10 mouse cellular contexts compared by ENCODE assay signal in genomic region chr19:61266246-61266615, GRCm38 (mm10). TPM values are rescaled to one million over a fixed set of nuclear protein-coding genes. Genes with fewer than 3 reads are reported as not detected.
A peak's percentile ranks its signal among the peaks of the same experiment; 100 is the strongest.
DNase-seq lines count a peak whose midpoint lies in the region; ATAC-seq and TF ChIP-seq lines count a peak whose summit lies in the region.
"Had no signal": no experiment of that assay in that cellular context is flagged by ENCODE, and none has a peak within 500 bp of the region (broad histone marks: within the 10 kb centered on the region; RNA-seq: fewer than 3 reads in every experiment).

No protein-coding gene starts in this region.

- no peak overlapping the region for H3K27ac ChIP-seq in kidney, adult 2 months (ENCODE audit: insufficient read depth, low read depth, low read length)
- no peak overlapping the region for H3K27ac ChIP-seq in kidney, embryonic 15.5 days
- H3K27ac ChIP-seq in kidney, postnatal 0 days: no peak overlapping the region
- H3K27ac ChIP-seq in liver, postnatal 0 days (ENCODE audit: low read depth): 0 out of 2 replicates have a peak overlapping the region, but pooled peaks have one; percentile 29
- H3K27ac ChIP-seq in spleen, adult 2 months (ENCODE audit: insufficient read depth, low read length): no peak overlapping the region
- H3K27ac ChIP-seq: embryonic facial prominence, embryonic 13.5 days; liver, embryonic 15.5 days had no signal

- 3% methylated on average over 12 of the region's 12 CpGs for WGBS in kidney, adult 2 months
- 3% methylated on average over 12 of the region's 12 CpGs for WGBS in kidney, embryonic 15.5 days
- WGBS in kidney, postnatal 0 days: 1% methylated on average over 12 of the region's 12 CpGs
- under 1% methylated on average over 12 of the region's 12 CpGs for WGBS in liver, postnatal 0 days (ENCODE audit: insufficient replicate concordance)
- under 1% methylated on average over 12 of the region's 12 CpGs for WGBS in spleen, adult 2 months

- H3K4me1 ChIP-seq in kidney, adult 2 months (ENCODE audit: control insufficient read depth, insufficient read depth, low read length): no peaks in the 10 kb centered on the region
- H3K4me1 ChIP-seq in kidney, embryonic 15.5 days: 0 out of 2 replicates have a peak, but pooled peaks cover 2% of the 10 kb centered on the region
- H3K4me1 ChIP-seq in kidney, postnatal 0 days (replicated peaks; ENCODE audit: insufficient read depth, low read length): no peaks in the 10 kb centered on the region
- no peaks in the 10 kb centered on the region for H3K4me1 ChIP-seq in liver, postnatal 0 days (ENCODE audit: insufficient read depth)
- peaks cover 3% of the 10 kb centered on the region; the same call in 1 of the 2 replicates for H3K4me1 ChIP-seq in spleen, adult 2 months (ENCODE audit: control insufficient read depth, insufficient read depth, insufficient read length)
- H3K4me1 ChIP-seq: embryonic facial prominence, embryonic 13.5 days had no signal

- no peak overlapping the region for H3K4me3 ChIP-seq in kidney, adult 2 months (ENCODE audit: insufficient read depth, low read depth, low read length)
- no peak overlapping the region for H3K4me3 ChIP-seq in kidney, embryonic 15.5 days (replicated peaks)
- no peak overlapping the region for H3K4me3 ChIP-seq in kidney, postnatal 0 days (replicated peaks; ENCODE audit: low read depth, low read length)
- H3K4me3 ChIP-seq in liver, postnatal 0 days (ENCODE audit: low read depth, low read length): no peak overlapping the region
- H3K4me3 ChIP-seq in spleen, adult 2 months (ENCODE audit: extremely low read depth, insufficient read depth, insufficient read length): no peak overlapping the region
- H3K4me3 ChIP-seq: embryonic facial prominence, embryonic 13.5 days had no signal

- H3K27me3 ChIP-seq in kidney, adult 2 months (replicated peaks; ENCODE audit: control insufficient read depth, insufficient read depth, low read length): no peaks in the 10 kb centered on the region
- peaks cover 9% of the 10 kb centered on the region; the same call in 1 of the 2 replicates for H3K27me3 ChIP-seq in kidney, embryonic 15.5 days
- H3K27me3 ChIP-seq in kidney, postnatal 0 days (ENCODE audit: insufficient read depth, low read length): no peaks in the 10 kb centered on the region
- no peaks in the 10 kb centered on the region for H3K27me3 ChIP-seq in liver, postnatal 0 days (ENCODE audit: insufficient read depth, low read length)
- H3K27me3 ChIP-seq in spleen, adult 2 months (ENCODE audit: control insufficient read depth, insufficient read depth, low read length): no peaks in the 10 kb centered on the region
- H3K27me3 ChIP-seq: embryonic facial prominence, embryonic 13.5 days; liver, embryonic 15.5 days had no signal

- H3K9ac ChIP-seq in kidney, embryonic 15.5 days: no peak overlapping the region
- no peak overlapping the region for H3K9ac ChIP-seq in kidney, postnatal 0 days (ENCODE audit: low read depth, low read length)
- H3K9ac ChIP-seq in liver, postnatal 0 days (replicated peaks): no peak overlapping the region
- H3K9ac ChIP-seq: embryonic facial prominence, embryonic 13.5 days; liver, embryonic 15.5 days had no signal

- TF ChIP-seq POLR2A in kidney, adult 2 months (IDR thresholded peaks at IDR 0.05; ENCODE audit: low read depth, low read length): no peak
- TF ChIP-seq POLR2A in spleen, adult 2 months (IDR thresholded peaks at IDR 0.05; ENCODE audit: low read depth, low read length): no peak

- no peaks in the 10 kb centered on the region for H3K9me3 ChIP-seq in kidney, embryonic 15.5 days (replicated peaks)
- no peaks in the 10 kb centered on the region for H3K9me3 ChIP-seq in kidney, postnatal 0 days (replicated peaks; ENCODE audit: low read length)
- no peaks in the 10 kb centered on the region for H3K9me3 ChIP-seq in liver, postnatal 0 days (ENCODE audit: low read length)
- H3K9me3 ChIP-seq: embryonic facial prominence, embryonic 13.5 days; liver, embryonic 15.5 days had no signal

- DNase-seq in kidney, adult 2 months: peak; percentile 27
- peak; percentile 50 for DNase-seq in MN1 (ENCODE audit: low spot score)
- DNase-seq in cerebellum, adult 18-20 months: peak; percentile 23 to 46
- peak; percentile 70 for DNase-seq in kidney, postnatal 0 days (ENCODE audit: low spot score)
- DNase-seq in liver, postnatal 0 days: peak; percentile 65
- peak; percentile 38 to 61 for DNase-seq in spleen, adult 2 months (ENCODE audit: low read depth in 1 of 2, low spot score in 2 of 2)

- no peak for TF ChIP-seq EP300 in liver, postnatal 0 days (IDR thresholded peaks at IDR 0.05; ENCODE audit: low read depth)

- ATAC-seq in kidney, embryonic 15.5 days (replicated peaks; ENCODE audit: low FRiP score): no peak
- no peak for ATAC-seq in kidney, postnatal 0 days (replicated peaks; ENCODE audit: low FRiP score, low read depth)
- ATAC-seq in liver, postnatal 0 days: no peak
- no peak for ATAC-seq in activated CD4-positive, CD25-positive, alpha-beta regulatory T cell, adult 4 months

- H3K4me2 ChIP-seq in kidney, embryonic 15.5 days: no peak overlapping the region
- no peak overlapping the region for H3K4me2 ChIP-seq in kidney, postnatal 0 days (ENCODE audit: low read length)
- H3K4me2 ChIP-seq in liver, postnatal 0 days (ENCODE audit: low read depth, low read length): no peak overlapping the region
- H3K4me2 ChIP-seq: embryonic facial prominence, embryonic 13.5 days; liver, embryonic 15.5 days had no signal

- no peaks in the 10 kb centered on the region for H3K36me3 ChIP-seq in kidney, adult 2 months (ENCODE audit: control insufficient read depth, insufficient read depth, low read length)
- no peaks in the 10 kb centered on the region for H3K36me3 ChIP-seq in kidney, embryonic 15.5 days
- H3K36me3 ChIP-seq in kidney, postnatal 0 days (ENCODE audit: insufficient read depth, low read length): no peaks in the 10 kb centered on the region
- no peaks in the 10 kb centered on the region for H3K36me3 ChIP-seq in liver, postnatal 0 days (replicated peaks; ENCODE audit: insufficient read depth, low read length)
- no peaks in the 10 kb centered on the region for H3K36me3 ChIP-seq in spleen, adult 2 months (ENCODE audit: control insufficient read depth, insufficient read depth, low read length)
- H3K36me3 ChIP-seq: embryonic facial prominence, embryonic 13.5 days; liver, embryonic 15.5 days had no signal

- no peak for TF ChIP-seq CTCF in kidney, adult 2 months (conservative IDR thresholded peaks at IDR 0.05; ENCODE audit: insufficient read depth, insufficient read length, low read depth, low read length)
- no peak for TF ChIP-seq CTCF in kidney, postnatal 0 days (IDR thresholded peaks at IDR 0.05; ENCODE audit: low read depth)
- TF ChIP-seq CTCF in liver, postnatal 0 days (IDR thresholded peaks at IDR 0.05; ENCODE audit: low read depth): no peak
- TF ChIP-seq CTCF in spleen, adult 2 months (IDR thresholded peaks at IDR 0.05; ENCODE audit: extremely low read depth, insufficient read depth, insufficient read length, insufficient replicate concordance): no peak

RNA-seq across cellular contexts. Expression of gene Gm21060, which starts 30.6 kb away (rescaled TPM):
- not detected in 2 replicates for polyA plus RNA-seq in kidney, adult 2 months (2012; rRNA removed)
- not detected in 2 replicates for polyA plus RNA-seq in kidney, embryonic 15.5 days (2015; fragmentation: Nextera tagmentation; extraction: Ambion mirVana)
- polyA plus RNA-seq in kidney, postnatal 0 days (2015; fragmentation: Nextera tagmentation; extraction: Ambion mirVana): not detected in 2 replicates
- not detected in 2 replicates for polyA plus RNA-seq in liver, postnatal 0 days (2015; fragmentation: Nextera tagmentation; extraction: Ambion mirVana)
- polyA plus RNA-seq in spleen, adult 2 months (2012; rRNA removed): not detected in 2 replicates
- not detected for polyA plus RNA-seq in activated CD4-positive, CD25-positive, alpha-beta regulatory T cell, adult 4 months (2017; shearing (Covaris generic))
- polyA plus RNA-seq: embryonic facial prominence, embryonic 13.5 days; liver, embryonic 15.5 days had no signal

RNA-seq across cellular contexts. Expression of gene Csf2ra, which starts 38.0 kb away (rescaled TPM):
- 63.7 and 70.5 TPM in 2 replicates for polyA plus RNA-seq in kidney, adult 2 months (2012; rRNA removed)
- 35.0 and 46.5 TPM in 2 replicates for polyA plus RNA-seq in kidney, embryonic 15.5 days (2015; fragmentation: Nextera tagmentation; extraction: Ambion mirVana)
- polyA plus RNA-seq in kidney, postnatal 0 days (2015; fragmentation: Nextera tagmentation; extraction: Ambion mirVana): 16.9 and 21.5 TPM in 2 replicates
- 11.6 and 13.0 TPM in 2 replicates for polyA plus RNA-seq in liver, postnatal 0 days (2015; fragmentation: Nextera tagmentation; extraction: Ambion mirVana)
- 419 and 523 TPM in 2 replicates for polyA plus RNA-seq in spleen, adult 2 months (2012; rRNA removed)
- 1 to 10 TPM in 1 of 2 experiments, under 1 TPM in 1; 0.67 to 2.2 TPM for polyA plus RNA-seq in activated CD4-positive, CD25-positive, alpha-beta regulatory T cell, adult 4 months (2017; shearing (Covaris generic))
